Mouse (Mus musculus): ENCODE results near the gene Cox10.

Cox10 gene

GRCm38 (mm10) chr11:63990311-63990710 lies 89.0 kb downstream of the Cox10 start:
- DNase-seq: no peak

GRCm38 (mm10) chr11:63988991-63989860 lies 90.0 kb downstream of the Cox10 start:
- DNase-seq: peak; percentile 45

- no peak for DNase-seq
Observed at GRCm38 (mm10) chr11:63988031-63988665, 91.1 kb downstream of the Cox10 start.

GRCm38 (mm10) chr11:63986710-63987109 lies 92.6 kb downstream of the Cox10 start:
- no peak for DNase-seq

- DNase-seq: no peak
Observed at GRCm38 (mm10) chr11:63985481-63985880, 93.8 kb downstream of the Cox10 start.

GRCm38 (mm10) chr11:63984622-63985168 lies 94.6 kb downstream of the Cox10 start:
- DNase-seq: no peak

- no peak for DNase-seq
Observed at GRCm38 (mm10) chr11:63977741-63978140, 101.5 kb downstream of the Cox10 start.

GRCm38 (mm10) chr11:63976775-63977174 lies 102.5 kb downstream of the Cox10 start:
- DNase-seq: no peak

- DNase-seq: no peak
Observed at GRCm38 (mm10) chr11:63975260-63975899, 103.9 kb downstream of the Cox10 start.

GRCm38 (mm10) chr11:63973973-63974372 lies 105.3 kb downstream of the Cox10 start:
- no peak for DNase-seq

- DNase-seq: no peak
Observed at GRCm38 (mm10) chr11:63971462-63971861, 107.8 kb downstream of the Cox10 start.

GRCm38 (mm10) chr11:63970818-63971217 lies 108.5 kb downstream of the Cox10 start:
- no peak for DNase-seq

- DNase-seq: peak; percentile 39
Observed at GRCm38 (mm10) chr11:63969205-63969910, 109.9 kb downstream of the Cox10 start.

- DNase-seq: no peak
Observed at GRCm38 (mm10) chr11:63968388-63969035, 110.8 kb downstream of the Cox10 start.

- peak; percentile 53 for DNase-seq
Observed at GRCm38 (mm10) chr11:63967641-63968387, 111.5 kb downstream of the Cox10 start.

GRCm38 (mm10) chr11:63965437-63965836 lies 113.8 kb downstream of the Cox10 start:
- DNase-seq: no peak

GRCm38 (mm10) chr11:63957207-63957606 lies 122.1 kb downstream of the Cox10 start:
- DNase-seq: peak; percentile 30

GRCm38 (mm10) chr11:63956748-63957147 lies 122.5 kb downstream of the Cox10 start:
- DNase-seq: no peak

- DNase-seq: no peak
Observed at GRCm38 (mm10) chr11:63953887-63954286, 125.4 kb downstream of the Cox10 start.

GRCm38 (mm10) chr11:63952743-63953191 lies 126.5 kb downstream of the Cox10 start:
- no peak for DNase-seq

Measured in kidney, postnatal 14 days (tissue).